Mouse (Mus musculus) heart, postnatal 36 days (tissue): ENCODE results near the gene Ubtd1. TPM values are rescaled to one million over a fixed set of nuclear protein-coding genes. Genes with fewer than 3 reads are reported as not detected.

Experiments used
- total RNA-seq, 2 experiments: library from RNA; stranded (reverse); gene quantifications; 2 replicates each; pipeline ENCODE4 v1.2.3; 2021

Gene Ubtd1
- total RNA-seq, 2 experiments from 2014 or later: 19.6 to 21.2 TPM

Other genes starting within 250 kb of the Ubtd1 start
- under 1 TPM in 1 of 2 experiments, not detected in 1; 0.11 TPM for gene Slit1, start 238.1 kb upstream of the Ubtd1 start, total RNA-seq
- gene Arhgap19, start 179.7 kb upstream of the Ubtd1 start, total RNA-seq: 1 to 10 TPM; 1.8 to 2.4 TPM
- 1 to 10 TPM; 4.6 to 6.2 TPM for gene Frat1, start 151.8 kb upstream of the Ubtd1 start, total RNA-seq
- 1 to 10 TPM; 5.0 to 7.7 TPM for gene Frat2, start 133.6 kb upstream of the Ubtd1 start, total RNA-seq
- gene Rrp12, start 85.6 kb upstream of the Ubtd1 start, total RNA-seq: 10 to 100 TPM; 17.0 to 17.3 TPM
- gene Pgam1, start 69.8 kb upstream of the Ubtd1 start, total RNA-seq: 10 to 100 TPM; 91.8 to 93.2 TPM
- 10 to 100 TPM; 12.9 to 14.0 TPM for gene Exosc1, start 48.3 kb upstream of the Ubtd1 start, total RNA-seq
- gene Zdhhc16, start 48.3 kb upstream of the Ubtd1 start, total RNA-seq: 10 to 100 TPM; 16.2 to 17.4 TPM
- 10 to 100 TPM; 17.3 to 18.0 TPM for gene Mms19, start 606 bp upstream of the Ubtd1 start, total RNA-seq
- under 1 TPM; 0.24 to 0.36 TPM for gene Ankrd2, start 54.2 kb downstream of the Ubtd1 start, total RNA-seq
- 1 to 10 TPM; 1.4 to 1.7 TPM for gene Hoga1, start 63.8 kb downstream of the Ubtd1 start, total RNA-seq
- gene 4933411K16Rik, start 70.5 kb downstream of the Ubtd1 start, total RNA-seq: not detected
- 1 to 10 TPM; 2.5 to 2.9 TPM for gene Morn4, start 104.6 kb downstream of the Ubtd1 start, total RNA-seq
- gene Pi4k2a, start 108.7 kb downstream of the Ubtd1 start, total RNA-seq: 10 to 100 TPM; 19.6 to 25.4 TPM
- 10 to 100 TPM; 11.0 to 11.3 TPM for gene Avpi1, start 147.3 kb downstream of the Ubtd1 start, total RNA-seq
- gene Marveld1, start 165.6 kb downstream of the Ubtd1 start, total RNA-seq: 10 to 100 TPM; 22.2 to 24.0 TPM
- gene Zfyve27, start 182.2 kb downstream of the Ubtd1 start, total RNA-seq: 10 to 100 TPM; 25.6 to 25.8 TPM
- gene Sfrp5, start 220.5 kb downstream of the Ubtd1 start, total RNA-seq: 1 to 10 TPM; 5.1 to 5.3 TPM